ENCODE assay signal across 11 mouse cellular contexts in the genomic region with DNA sequence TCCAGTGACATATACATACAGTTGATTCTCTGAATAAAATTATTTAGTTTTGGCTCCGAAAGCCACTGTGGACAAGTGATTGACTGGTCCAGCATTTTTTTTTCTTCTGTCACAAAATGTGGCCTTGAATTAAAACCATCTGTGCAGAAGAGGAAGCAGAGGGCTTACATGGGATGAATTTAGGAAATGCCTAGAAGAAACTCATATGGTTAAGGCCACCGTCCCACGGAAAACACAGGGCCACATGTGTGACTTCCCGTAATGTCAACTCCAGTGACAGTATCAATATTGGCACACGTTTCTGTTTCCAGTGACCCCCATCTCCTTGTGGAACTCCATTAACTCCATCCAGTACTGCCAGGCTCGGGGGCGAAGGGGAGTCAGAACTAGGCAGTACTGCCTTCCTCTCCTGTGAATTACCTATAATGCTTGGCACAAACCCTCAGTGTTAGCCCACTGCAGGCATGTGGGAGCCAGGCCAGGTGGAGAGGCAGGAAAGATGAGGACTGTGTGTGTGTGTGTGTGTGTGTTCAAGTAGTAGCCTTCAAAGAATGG. TPM values are rescaled to one million over a fixed set of nuclear protein-coding genes. Genes with fewer than 3 reads are reported as not detected.
DNase-seq lines count a peak whose midpoint lies in the region; ATAC-seq and TF ChIP-seq lines count a peak whose summit lies in the region.
"Had no signal": no experiment of that assay in that cellular context is flagged by ENCODE, and none has a peak within 500 bp of the region (broad histone marks: within the 10 kb centered on the region; RNA-seq: fewer than 3 reads in every experiment).

No protein-coding gene starts in this region.

- peaks cover 2% of the 10 kb centered on the region for H3K27me3 ChIP-seq in heart, adult 2 months (ENCODE audit: control insufficient read depth, insufficient read depth, low read length)
- peaks cover 48% of the 10 kb centered on the region for H3K27me3 ChIP-seq in liver, embryonic 13.5 days
- no peaks in the 10 kb centered on the region for H3K27me3 ChIP-seq in CH12.LX (replicated peaks)
- peaks cover 27% of the 10 kb centered on the region for H3K27me3 ChIP-seq in liver, postnatal 0 days (ENCODE audit: insufficient read depth, low read length)

- H3K4me1 ChIP-seq in heart, adult 2 months (ENCODE audit: control insufficient read depth, insufficient read depth, low read length): peaks cover 4% of the 10 kb centered on the region; the same call in 1 of the 2 replicates
- H3K4me1 ChIP-seq in liver, embryonic 13.5 days (replicated peaks): peaks cover 26% of the 10 kb centered on the region
- peaks cover 18 to 44% of the 10 kb centered on the region in 2 experiments for H3K4me1 ChIP-seq in CH12.LX (ENCODE audit: control insufficient read depth in 1 of 2, insufficient read depth in 2 of 2)
- H3K4me1 ChIP-seq in liver, postnatal 0 days (ENCODE audit: insufficient read depth): no peaks in the 10 kb centered on the region

- H3K27ac ChIP-seq in heart, adult 2 months: peak overlapping the region; percentile 36
- H3K27ac ChIP-seq in liver, embryonic 13.5 days: peak overlapping the region; percentile 32; the same call in 1 of the 2 replicates
- no peak overlapping the region for H3K27ac ChIP-seq in CH12.LX (ENCODE audit: insufficient read depth, low read depth)
- H3K27ac ChIP-seq in liver, postnatal 0 days (ENCODE audit: low read depth): peak overlapping the region; percentile 66; the same call in 1 of the 2 replicates
- H3K27ac ChIP-seq: heart, embryonic 13.5 days; limb, embryonic 15.5 days had no signal

- no peaks in the 10 kb centered on the region for H3K79me2 ChIP-seq in heart, adult 2 months (replicated peaks; ENCODE audit: control insufficient read depth, insufficient read depth, low read length)
- H3K79me2 ChIP-seq in CH12.LX (replicated peaks; ENCODE audit: control insufficient read depth, extremely low read depth, insufficient read depth, poor library complexity, severe bottlenecking): peaks cover 5% of the 10 kb centered on the region

- no peak overlapping the region for H3K4me3 ChIP-seq in heart, adult 2 months
- H3K4me3 ChIP-seq in liver, embryonic 13.5 days (replicated peaks): no peak overlapping the region
- peak overlapping the region in 1 of 3 experiments; percentile 50 for H3K4me3 ChIP-seq in CH12.LX (replicated peaks in 1 of 3; ENCODE audit: low read depth in 2 of 3, low read length in 2 of 3, poor library complexity in 1 of 3)
- no peak overlapping the region for H3K4me3 ChIP-seq in liver, postnatal 0 days (ENCODE audit: low read depth, low read length)
- H3K4me3 ChIP-seq: heart, embryonic 13.5 days; limb, embryonic 15.5 days had no signal

- TF ChIP-seq CTCF in heart, adult 2 months (IDR thresholded peaks at IDR 0.05): no peak
- TF ChIP-seq CTCF in CH12.LX (conservative IDR thresholded peaks at IDR 0.05 in 1 of 2, IDR thresholded peaks at IDR 0.05 in 1 of 2; ENCODE audit: low read depth in 2 of 2, low read length in 2 of 2): no peak
- no peak for TF ChIP-seq CTCF in liver, postnatal 0 days (IDR thresholded peaks at IDR 0.05; ENCODE audit: low read depth)

- ATAC-seq in liver, embryonic 13.5 days (ENCODE audit: low read depth): no peak
- no peak for ATAC-seq in liver, postnatal 0 days
- no peak for ATAC-seq in frontal cortex, adult (ENCODE audit: low TSS enrichment)

- TF ChIP-seq POLR2A in heart, adult 2 months (IDR thresholded peaks at IDR 0.05; ENCODE audit: insufficient read depth, low read depth, low read length): no peak
- no peak for TF ChIP-seq POLR2A in CH12.LX (IDR thresholded peaks at IDR 0.05; ENCODE audit: low read depth, low read length)

- intact Hi-C loops in heart, adult 2 months (cut with DNase I): no loop called here

- TF ChIP-seq EP300 in heart, adult 2 months (IDR thresholded peaks at IDR 0.05; ENCODE audit: insufficient read depth, low read depth, low read length): no peak
- TF ChIP-seq EP300 in CH12.LX (IDR thresholded peaks at IDR 0.05; ENCODE audit: low read length): no peak
- no peak for TF ChIP-seq EP300 in liver, postnatal 0 days (IDR thresholded peaks at IDR 0.05; ENCODE audit: low read depth)

- in situ Hi-C loops in CH12.LX (cut with MboI; ENCODE audit: low pct_ligation_motif_present, low pct_unique_long_range_greater_than_20kb, low sequenced_read_pairs): no loop called here

- DNase-seq in heart, adult 2 months: peak in 1 of 2 experiments; percentile 36
- no peak for DNase-seq in heart, adult 9 months (ENCODE audit: low spot score in 2 of 2)
- DNase-seq in liver, embryonic 13.5 days: no peak
- DNase-seq in liver: no peak
- DNase-seq in CH12.LX (ENCODE audit: extremely low read depth): no peak
- no peak for DNase-seq in liver, postnatal 0 days
- DNase-seq in frontal cortex, adult 2 months (ENCODE audit: extremely low spot score in 1 of 2, low spot score in 1 of 2): no peak
- DNase-seq: cerebellum, adult 8-10 months had no signal

- dilution Hi-C loops in CH12.LX (cut with MboI; ENCODE audit: extremely low pct_ligation_motif_present, extremely low pct_unique_long_range_greater_than_20kb, low sequenced_read_pairs): no loop called here

- H3K9ac ChIP-seq in heart, adult 2 months (ENCODE audit: low read depth, low read length): no peak overlapping the region
- no peak overlapping the region for H3K9ac ChIP-seq in liver, embryonic 13.5 days
- H3K9ac ChIP-seq in CH12.LX (ENCODE audit: insufficient read depth, low read depth): no peak overlapping the region
- no peak overlapping the region for H3K9ac ChIP-seq in liver, postnatal 0 days (replicated peaks)
- H3K9ac ChIP-seq: heart, embryonic 13.5 days; limb, embryonic 15.5 days had no signal

- H3K4me2 ChIP-seq in liver, embryonic 13.5 days: no peak overlapping the region
- H3K4me2 ChIP-seq in CH12.LX (ENCODE audit: insufficient read depth, low read depth, poor library complexity, severe bottlenecking): peak overlapping the region; percentile 24; the same call in 1 of the 2 replicates
- H3K4me2 ChIP-seq in liver, postnatal 0 days (ENCODE audit: low read depth, low read length): peak overlapping the region; percentile 13; the same call in 1 of the 2 replicates
- H3K4me2 ChIP-seq: heart, embryonic 13.5 days; limb, embryonic 15.5 days had no signal

- 53% methylated on average over 7 of the region's 7 CpGs for WGBS in heart, adult 2 months
- 49% methylated on average over 7 of the region's 7 CpGs for WGBS in liver, embryonic 13.5 days (ENCODE audit: insufficient replicate concordance)
- WGBS in liver, postnatal 0 days (ENCODE audit: insufficient replicate concordance): 45% methylated on average over 7 of the region's 7 CpGs

- H3K36me3 ChIP-seq in heart, adult 2 months (ENCODE audit: control insufficient read depth, insufficient read depth, low read length): no peaks in the 10 kb centered on the region
- H3K36me3 ChIP-seq in liver, embryonic 13.5 days: no peaks in the 10 kb centered on the region
- peaks cover 6 to 32% of the 10 kb centered on the region in 2 experiments for H3K36me3 ChIP-seq in CH12.LX (replicated peaks in 1 of 2; ENCODE audit: control insufficient read depth in 1 of 2, insufficient read depth in 1 of 2, low read length in 1 of 2)
- H3K36me3 ChIP-seq in liver, postnatal 0 days (replicated peaks; ENCODE audit: insufficient read depth, low read length): no peaks in the 10 kb centered on the region
- H3K36me3 ChIP-seq: heart, embryonic 13.5 days; limb, embryonic 15.5 days had no signal

- no peak for TF ChIP-seq RAD21 in CH12.LX (IDR thresholded peaks at IDR 0.05; ENCODE audit: low read depth, low read length)

- H3K9me3 ChIP-seq in liver, embryonic 13.5 days (replicated peaks): no peaks in the 10 kb centered on the region
- no peaks in the 10 kb centered on the region for H3K9me3 ChIP-seq in CH12.LX (replicated peaks; ENCODE audit: low read length)
- no peaks in the 10 kb centered on the region for H3K9me3 ChIP-seq in liver, postnatal 0 days (ENCODE audit: low read length)
- H3K9me3 ChIP-seq: heart, embryonic 13.5 days; limb, embryonic 15.5 days had no signal

RNA-seq across cellular contexts. Expression of a gene that starts 0.6 kb away (rescaled TPM):
- 1 to 10 TPM; 2.1 to 2.3 TPM for total RNA-seq in heart, adult 2 months (2021)
- 2.3 and 7.6 TPM in 2 replicates for polyA plus RNA-seq in heart, adult 2 months (2012; rRNA removed)
- polyA plus RNA-seq in liver, embryonic 13.5 days (2015; fragmentation: Nextera tagmentation; extraction: Ambion mirVana): 0.31 and 0.36 TPM in 2 replicates
- total RNA-seq in CH12.LX (2012; rRNA removed) (107 and 135 TPM in 2 replicates), CH12.LX (2014; rRNA removed) (173 and 199 TPM in 2 replicates)
- 161 and 175 TPM in 2 replicates for polyA plus RNA-seq in CH12.LX (2012; ENCODE audit: insufficient read length, low read depth)
- 1.9 and 2.1 TPM in 2 replicates for polyA plus RNA-seq in liver, postnatal 0 days (2015; fragmentation: Nextera tagmentation; extraction: Ambion mirVana)
- 0.99 and 1.1 TPM in 2 replicates for polyA plus RNA-seq in frontal cortex, adult 2 months (2012; rRNA removed)

RNA-seq across cellular contexts. Expression of a gene that starts 10.3 kb away (rescaled TPM):
- total RNA-seq in heart, adult 2 months (2021): 1 to 10 TPM; 1.6 to 2.2 TPM
- polyA plus RNA-seq in heart, adult 2 months (2012; rRNA removed): 8.9 and 19.1 TPM in 2 replicates
- 0.54 and 0.62 TPM in 2 replicates for polyA plus RNA-seq in liver, embryonic 13.5 days (2015; fragmentation: Nextera tagmentation; extraction: Ambion mirVana)
- total RNA-seq in CH12.LX (2012; rRNA removed) (60.7 and 67.0 TPM in 2 replicates), CH12.LX (2014; rRNA removed) (77.4 and 102 TPM in 2 replicates)
- 147 and 149 TPM in 2 replicates for polyA plus RNA-seq in CH12.LX (2012; ENCODE audit: insufficient read length, low read depth)
- 3.9 and 4.0 TPM in 2 replicates for polyA plus RNA-seq in liver, postnatal 0 days (2015; fragmentation: Nextera tagmentation; extraction: Ambion mirVana)
- polyA plus RNA-seq in frontal cortex, adult 2 months (2012; rRNA removed): 3.1 and 3.5 TPM in 2 replicates

RNA-seq across cellular contexts. Expression of a gene that starts 20.1 kb away (rescaled TPM):
- 10 to 100 TPM; 67.6 to 71.1 TPM for total RNA-seq in heart, adult 2 months (2021)
- 78.9 and 118 TPM in 2 replicates for polyA plus RNA-seq in heart, adult 2 months (2012; rRNA removed)
- 42.0 and 53.3 TPM in 2 replicates for polyA plus RNA-seq in liver, embryonic 13.5 days (2015; fragmentation: Nextera tagmentation; extraction: Ambion mirVana)
- total RNA-seq in CH12.LX (2012; rRNA removed) (101 and 125 TPM in 2 replicates), CH12.LX (2014; rRNA removed) (137 and 141 TPM in 2 replicates)
- 247 and 252 TPM in 2 replicates for polyA plus RNA-seq in CH12.LX (2012; ENCODE audit: insufficient read length, low read depth)
- 29.2 and 32.5 TPM in 2 replicates for polyA plus RNA-seq in liver, postnatal 0 days (2015; fragmentation: Nextera tagmentation; extraction: Ambion mirVana)
- polyA plus RNA-seq in frontal cortex, adult 2 months (2012; rRNA removed): 167 and 194 TPM in 2 replicates

RNA-seq across cellular contexts. Expression of a gene that starts 23.2 kb away (rescaled TPM):
- total RNA-seq in heart, adult 2 months (2021): 1 to 10 TPM; 4.0 to 7.5 TPM
- polyA plus RNA-seq in heart, adult 2 months (2012; rRNA removed): 12.2 and 21.3 TPM in 2 replicates
- 4.4 and 5.2 TPM in 2 replicates for polyA plus RNA-seq in liver, embryonic 13.5 days (2015; fragmentation: Nextera tagmentation; extraction: Ambion mirVana)
- 67.7 and 77.4 TPM in 2 replicates for total RNA-seq in CH12.LX (2012; rRNA removed)
- 114 and 119 TPM in 2 replicates for total RNA-seq in CH12.LX (2014; rRNA removed)
- 82.5 and 112 TPM in 2 replicates for polyA plus RNA-seq in CH12.LX (2012; ENCODE audit: insufficient read length, low read depth)
- 9.7 and 11.9 TPM in 2 replicates for polyA plus RNA-seq in liver, postnatal 0 days (2015; fragmentation: Nextera tagmentation; extraction: Ambion mirVana)
- polyA plus RNA-seq in frontal cortex, adult 2 months (2012; rRNA removed): 26.3 and 26.8 TPM in 2 replicates

RNA-seq across cellular contexts. Expression of a gene that starts 44.8 kb away (rescaled TPM):
- total RNA-seq in heart, adult 2 months (2021): 1 to 10 TPM; 3.4 to 7.2 TPM
- 10.9 and 11.7 TPM in 2 replicates for polyA plus RNA-seq in heart, adult 2 months (2012; rRNA removed)
- 2.4 and 3.2 TPM in 2 replicates for polyA plus RNA-seq in liver, embryonic 13.5 days (2015; fragmentation: Nextera tagmentation; extraction: Ambion mirVana)
- total RNA-seq in CH12.LX (2012; rRNA removed) (164 and 184 TPM in 2 replicates), CH12.LX (2014; rRNA removed) (90.1 and 102 TPM in 2 replicates)
- polyA plus RNA-seq in CH12.LX (2012; ENCODE audit: insufficient read length, low read depth): 157 and 161 TPM in 2 replicates
- 8.8 and 9.3 TPM in 2 replicates for polyA plus RNA-seq in liver, postnatal 0 days (2015; fragmentation: Nextera tagmentation; extraction: Ambion mirVana)
- 4.0 and 4.1 TPM in 2 replicates for polyA plus RNA-seq in frontal cortex, adult 2 months (2012; rRNA removed)

Comparison
In these comparisons a context has a peak if more than half of its experiments do, and no peak if none do; other contexts are left out.
1. RNA of a gene that starts 0.6 kb away (polyA plus RNA-seq): 161 to 175 TPM in CH12.LX; 2.3 to 7.6 TPM in heart, adult 2 months, 1.9 to 2.1 TPM in liver, postnatal 0 days, 0.99 to 1.1 TPM in frontal cortex, adult 2 months and 0.31 to 0.36 TPM in liver, embryonic 13.5 days; every median in the first group is over 10 times any median in the second.